Mouse (Mus musculus) thymus, adult 2 months (tissue): ENCODE data around the gene Dag1.

Experiments
- CTCF ChIP-seq: fragments of 200-500 bp; IDR thresholded peaks from 2 replicates; pipeline ENCODE4 v1.5.1; 2012; ENCODE audit warnings: mild to moderate bottlenecking, control low read depth, low read length, moderate library complexity, borderline replicate concordance; ENCODE audit not compliant: control insufficient read depth, poor library complexity, insufficient read depth; ENCODE audit errors: extremely low read depth
- POLR2A ChIP-seq: fragments of 200-500 bp; IDR thresholded peaks from 2 replicates; pipeline ENCODE4 v1.6.1; 2012; ENCODE audit warnings: mild to moderate bottlenecking, low read length, control low read depth, moderate library complexity; ENCODE audit not compliant: control insufficient read depth, poor library complexity, insufficient read depth; ENCODE audit errors: extremely low read depth

GRCm38 (mm10) chr9:108296453-108297355, 32.9 kb upstream of the Dag1 start, which contains the start of gene Amt:
- TF ChIP-seq CTCF = no peak
- TF ChIP-seq POLR2A = no peak
